Mouse (Mus musculus) neural tube, embryonic 12.5 days (tissue): Measurements from ENCODE around the gene D2hgdh. TPM values are rescaled to one million over a fixed set of nuclear protein-coding genes. Genes with fewer than 3 reads are reported as not detected.
"Not testable (repeated sequence)": the region's sequence is repeated elsewhere in the genome, so short reads cannot be mapped to it uniquely, and the experiment has no call there.

Experiments
- ATAC-seq: fragments of 200-750 bp; cut with Nextera tagmentation; 2 replicates; pipeline ENCODE4 v1.8.0; 2017; ENCODE audit warnings: low read depth, mild to moderate bottlenecking, moderate TSS enrichment, moderate library complexity; ENCODE audit not compliant: low FRiP score
- H3K27ac ChIP-seq: fragments of 300-500 bp; sonication (generic); 2 replicates; pipeline ENCODE4 v1.5.1; 2016
- H3K27me3 ChIP-seq: fragments of 300-500 bp; sonication (generic); replicated peaks from 2 replicates; pipeline ENCODE4 v1.6.1; 2016; ENCODE audit warnings: mild to moderate bottlenecking
- H3K36me3 ChIP-seq: fragments of 300-500 bp; sonication (generic); 2 replicates; pipeline ENCODE4 v1.6.1; 2016; ENCODE audit warnings: mild to moderate bottlenecking
- H3K4me1 ChIP-seq: fragments of 300-500 bp; sonication (generic); 2 replicates; pipeline ENCODE4 v1.6.1; 2016
- H3K4me2 ChIP-seq: fragments of 300-500 bp; sonication (generic); replicated peaks from 2 replicates; pipeline ENCODE4 v1.6.1; 2016; ENCODE audit warnings: mild to moderate bottlenecking
- H3K4me3 ChIP-seq: fragments of 300-500 bp; sonication (generic); 2 replicates; pipeline ENCODE4 v1.5.1; 2016
- H3K9ac ChIP-seq: fragments of 300-500 bp; sonication (generic); 2 replicates; pipeline ENCODE4 v1.6.1; 2016; ENCODE audit warnings: mild to moderate bottlenecking
- H3K9me3 ChIP-seq: fragments of 300-500 bp; sonication (generic); 2 replicates; pipeline ENCODE4 v1.6.1; 2016; ENCODE audit warnings: mild to moderate bottlenecking
- WGBS: fragments of 180-500 bp; shearing (Covaris S2); methylation state at CpG from one replicate; pipeline ENCODE4 v1.1.7; 2016; 5-methylcytosine and 5-hydroxymethylcytosine counted together
- polyA plus RNA-seq: library from polyadenylated mRNA; unstranded; fragments of >200 nt; fragmentation: Nextera tagmentation; extraction: Ambion mirVana; gene quantifications from 2 replicates; pipeline ENCODE4 v1.2.1, GENCODE M21; 2016

D2hgdh gene
- polyA plus RNA-seq, 1 experiment from 2014 or later, result 17.0 TPM

DNA sequence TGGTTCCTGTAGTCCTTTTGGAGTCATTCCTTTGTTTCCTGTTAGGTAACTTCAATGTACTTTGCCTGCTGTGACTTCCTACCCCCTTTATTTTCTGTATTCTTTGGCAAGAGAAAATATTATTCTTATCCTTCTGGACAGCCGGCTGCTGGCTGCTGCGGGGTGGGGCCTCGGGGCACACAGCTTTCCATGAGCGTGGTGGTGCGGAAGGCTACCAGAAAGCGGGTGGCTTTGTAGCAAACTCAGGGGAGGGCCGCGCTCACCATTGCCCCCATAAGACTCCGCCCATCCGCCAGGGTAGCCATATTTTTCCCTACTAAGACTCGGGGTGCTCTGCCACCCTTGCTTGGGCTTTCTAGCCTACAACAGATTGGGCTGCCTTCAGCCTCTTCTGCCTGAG is 57.1 kb downstream of the D2hgdh start:
- not testable (repeated sequence) for H3K4me1 ChIP-seq, H3K4me3 ChIP-seq, H3K9me3 ChIP-seq, H3K36me3 ChIP-seq, H3K27me3 ChIP-seq, H3K27ac ChIP-seq, H3K4me2 ChIP-seq, H3K9ac ChIP-seq
- WGBS, result no CpG with 5 or more reads among the region's 11 CpGs
- ATAC-seq, result peak; percentile 77; the same call in 1 of the 2 replicates

DNA sequence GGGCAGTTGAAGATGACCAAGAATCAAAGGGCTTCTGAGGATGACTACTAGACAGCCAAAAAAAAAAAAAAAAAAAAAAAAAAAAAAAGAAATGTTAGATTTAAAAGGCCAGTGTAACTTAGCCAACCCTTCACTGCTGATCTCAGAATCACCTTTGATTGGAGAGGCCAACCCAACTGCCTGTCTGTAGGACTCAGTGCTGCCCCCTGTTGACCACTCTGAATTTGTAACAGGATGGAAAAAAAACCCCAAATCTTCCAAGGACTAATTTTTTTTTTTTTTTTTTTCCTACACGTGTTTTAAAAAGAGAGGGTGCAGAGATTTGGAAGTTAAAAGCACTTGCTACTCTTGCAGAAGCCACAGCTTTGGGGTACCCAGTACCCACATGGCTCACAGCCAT is 66.2 kb downstream of the D2hgdh start:
- not testable (repeated sequence) for H3K4me3 ChIP-seq, ATAC-seq, H3K4me2 ChIP-seq, H3K27me3 ChIP-seq, H3K9me3 ChIP-seq, H3K9ac ChIP-seq, H3K4me1 ChIP-seq, H3K27ac ChIP-seq, H3K36me3 ChIP-seq
- WGBS, result 75% methylated on average over 1 of the region's 1 CpGs

DNA sequence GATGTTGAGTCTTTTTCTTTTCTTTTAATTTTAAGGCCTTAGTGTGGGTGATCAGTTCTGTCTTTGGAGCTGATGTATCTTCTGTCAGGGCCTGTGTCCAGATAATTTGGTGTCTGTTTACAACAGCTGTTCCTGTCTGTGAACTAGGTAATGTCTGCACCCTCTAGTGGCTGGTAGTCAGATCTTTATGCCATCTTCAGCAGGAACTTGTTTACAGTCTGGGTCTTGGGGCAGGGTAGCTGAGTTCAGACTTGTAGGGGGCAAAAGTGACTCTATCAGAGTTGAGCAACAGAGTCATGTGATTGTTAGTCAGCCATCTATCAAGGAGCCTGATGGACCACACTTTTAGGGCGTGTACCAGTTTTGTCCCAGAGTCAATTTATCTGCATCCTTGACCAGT is 72.7 kb downstream of the D2hgdh start:
- not testable (repeated sequence) for H3K9ac ChIP-seq, H3K4me2 ChIP-seq, H3K27ac ChIP-seq, H3K36me3 ChIP-seq, H3K9me3 ChIP-seq, H3K4me1 ChIP-seq, H3K27me3 ChIP-seq, H3K4me3 ChIP-seq
- ATAC-seq, result peak; percentile 53; the same call in 1 of the 2 replicates
- WGBS, result no CpG with 5 or more reads among the region's 1 CpGs

DNA sequence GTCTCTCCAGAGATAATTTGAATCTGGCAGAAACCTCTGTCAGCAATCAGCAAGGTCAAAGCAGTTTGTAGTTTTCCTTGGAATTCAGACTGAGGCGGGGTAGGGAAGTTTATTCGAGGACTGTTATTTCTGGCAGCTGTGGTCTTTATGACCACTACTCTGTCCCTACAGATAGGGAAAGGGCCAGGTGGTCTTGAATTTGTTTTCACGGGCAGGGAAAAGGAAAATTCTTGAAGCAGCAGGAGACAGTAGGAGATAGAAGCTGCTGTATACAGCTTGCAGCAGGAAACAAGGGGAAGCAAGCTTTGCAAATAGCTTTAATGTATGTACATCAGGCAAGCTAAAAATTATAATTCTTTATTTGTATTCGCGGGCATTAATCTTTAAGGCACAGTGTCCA is 76.6 kb downstream of the D2hgdh start:
- H3K4me2 ChIP-seq, H3K27ac ChIP-seq, H3K9ac ChIP-seq, H3K9me3 ChIP-seq, H3K36me3 ChIP-seq, H3K27me3 ChIP-seq, H3K4me3 ChIP-seq, ATAC-seq, H3K4me1 ChIP-seq: not testable (repeated sequence)
- 61% methylated on average over 5 of the region's 5 CpGs for WGBS

Other genes starting within 250 kb of the D2hgdh start
- gene Stk25, start 166.2 kb upstream of the D2hgdh start, polyA plus RNA-seq, result 260 and 266 TPM in 2 replicates
- 41.9 and 50.8 TPM in 2 replicates for gene Bok, start 139.2 kb upstream of the D2hgdh start, polyA plus RNA-seq
- gene Atg4b, start 73.4 kb upstream of the D2hgdh start, polyA plus RNA-seq, result 116 and 119 TPM in 2 replicates
- 36.0 and 36.7 TPM in 2 replicates for gene Thap4, start 70.0 kb upstream of the D2hgdh start, polyA plus RNA-seq
- gene Dtymk, start 23.0 kb upstream of the D2hgdh start, polyA plus RNA-seq, result 187 TPM in 2 replicates
- 12.4 and 14.0 TPM in 2 replicates for gene Ing5, start 20.9 kb upstream of the D2hgdh start, polyA plus RNA-seq
- not detected in 2 replicates for gene Gal3st2, start 36.4 kb downstream of the D2hgdh start, polyA plus RNA-seq
- not detected in 2 replicates for gene Gal3st2b, start 93.4 kb downstream of the D2hgdh start, polyA plus RNA-seq
- gene Gal3st2c, start 165.6 kb downstream of the D2hgdh start, polyA plus RNA-seq, result not detected in 2 replicates
- not detected in 2 replicates for gene Neu4, start 195.5 kb downstream of the D2hgdh start, polyA plus RNA-seq
- not detected in 2 replicates for gene Pdcd1, start 227.6 kb downstream of the D2hgdh start, polyA plus RNA-seq